23 mouse cellular contexts compared by ENCODE assay signal in the genomic region with DNA sequence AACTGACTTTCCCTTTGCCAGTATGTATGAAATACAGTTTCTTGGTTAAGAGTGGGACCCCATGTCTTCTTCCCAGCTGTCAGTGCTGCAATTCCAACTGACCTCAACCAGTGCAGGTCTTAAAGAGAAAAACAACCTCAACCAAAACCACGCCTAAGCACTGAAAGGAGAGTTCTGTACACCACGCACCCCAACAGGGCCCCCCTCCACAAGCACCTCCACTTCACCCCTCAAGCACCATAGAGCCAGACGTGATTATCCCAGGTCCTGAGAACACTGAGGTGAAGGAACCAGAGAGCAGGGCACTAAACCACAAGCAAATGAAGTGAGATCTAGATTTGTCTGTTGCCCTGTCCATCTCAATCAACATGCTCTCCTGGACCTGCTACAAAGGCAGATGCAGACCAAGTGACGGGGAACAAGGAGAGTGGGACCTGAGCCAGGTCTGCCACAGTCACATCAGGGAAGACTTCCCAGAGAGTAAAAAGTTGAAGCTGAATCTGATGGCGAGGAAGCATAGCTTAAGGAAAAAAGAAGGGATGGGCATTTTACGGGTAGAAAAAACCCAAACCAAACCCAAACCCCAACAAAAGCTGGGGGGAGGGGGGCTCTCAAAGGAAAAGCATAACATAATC.
DNase-seq lines count a peak whose midpoint lies in the region; ATAC-seq lines count a peak whose summit lies in the region.
"Had no signal": no experiment of that assay in that cellular context is flagged by ENCODE, and none has a peak within 500 bp of the region (broad histone marks: within the 10 kb centered on the region; RNA-seq: fewer than 3 reads in every experiment).

No protein-coding gene starts in this region.

- DNase-seq in forebrain, embryonic 10.5 days (ENCODE audit: extremely low spot score, low spot score), result no peak
- DNase-seq in left cerebral cortex, postnatal 4 days, result peak; percentile 45
- no peak for DNase-seq in left cerebral cortex, adult 9 months (ENCODE audit: low spot score in 2 of 2)
- no peak for DNase-seq in embryonic facial prominence, embryonic 10.5 days (ENCODE audit: low spot score)
- DNase-seq in lung, adult 18-20 months, result no peak
- DNase-seq: adrenal gland, adult 8-10 months; adrenal gland, postnatal 36 days; cerebellum, adult 11 months; cerebellum, adult 8-10 months; gastrocnemius, postnatal 10 days; heart, adult 2 months; heart, postnatal 14 days had no signal

- peak overlapping the region; percentile 37; the same call in 1 of the 2 replicates for H3K27ac ChIP-seq in forebrain, embryonic 10.5 days
- H3K27ac ChIP-seq in forebrain, embryonic 13.5 days, result no peak overlapping the region
- 0 out of 2 replicates have a peak overlapping the region, but pooled peaks have one; percentile 21 for H3K27ac ChIP-seq in embryonic facial prominence, embryonic 10.5 days (replicated peaks)
- peak overlapping the region; percentile 74 for H3K27ac ChIP-seq in limb, embryonic 12.5 days
- H3K27ac ChIP-seq: embryonic facial prominence, embryonic 15.5 days; heart, adult 2 months; hindbrain, embryonic 10.5 days; hindbrain, embryonic 14.5 days; intestine, embryonic 15.5 days had no signal

- H3K9ac ChIP-seq in forebrain, embryonic 13.5 days, result no peak overlapping the region
- H3K9ac ChIP-seq in limb, embryonic 12.5 days (replicated peaks), result no peak overlapping the region
- H3K9ac ChIP-seq: embryonic facial prominence, embryonic 15.5 days; heart, embryonic 13.5 days; hindbrain, embryonic 14.5 days; intestine, embryonic 15.5 days had no signal

- H3K9me3 ChIP-seq in forebrain, embryonic 10.5 days, result no peaks in the 10 kb centered on the region
- no peaks in the 10 kb centered on the region for H3K9me3 ChIP-seq in forebrain, embryonic 13.5 days (replicated peaks)
- no peaks in the 10 kb centered on the region for H3K9me3 ChIP-seq in embryonic facial prominence, embryonic 10.5 days
- no peaks in the 10 kb centered on the region for H3K9me3 ChIP-seq in limb, embryonic 12.5 days
- H3K9me3 ChIP-seq: embryonic facial prominence, embryonic 15.5 days; heart, embryonic 13.5 days; hindbrain, embryonic 10.5 days; intestine, embryonic 15.5 days had no signal

- no peaks in the 10 kb centered on the region for H3K27me3 ChIP-seq in forebrain, embryonic 10.5 days (ENCODE audit: poor library complexity, severe bottlenecking)
- H3K27me3 ChIP-seq in forebrain, embryonic 13.5 days, result no peaks in the 10 kb centered on the region
- no peaks in the 10 kb centered on the region for H3K27me3 ChIP-seq in embryonic facial prominence, embryonic 10.5 days (replicated peaks; ENCODE audit: low read depth, poor library complexity, severe bottlenecking)
- no peaks in the 10 kb centered on the region for H3K27me3 ChIP-seq in limb, embryonic 12.5 days
- H3K27me3 ChIP-seq: CH12.LX; embryonic facial prominence, embryonic 15.5 days; heart, embryonic 13.5 days; intestine, embryonic 15.5 days; Patski had no signal

- peaks cover 25% of the 10 kb centered on the region for H3K4me1 ChIP-seq in forebrain, embryonic 10.5 days
- peaks cover 15% of the 10 kb centered on the region for H3K4me1 ChIP-seq in forebrain, embryonic 13.5 days
- H3K4me1 ChIP-seq in embryonic facial prominence, embryonic 10.5 days, result peaks cover 32% of the 10 kb centered on the region
- peaks cover 58% of the 10 kb centered on the region for H3K4me1 ChIP-seq in limb, embryonic 12.5 days (replicated peaks)

- intact Hi-C loops in left cerebral cortex, postnatal 4 days (cut with DNase I), result no loop called here

- no peak for ATAC-seq in forebrain, embryonic 13.5 days
- ATAC-seq in limb, embryonic 12.5 days (ENCODE audit: insufficient number of reproducible peaks, insufficient read depth, low FRiP score, low TSS enrichment, low read depth), result no peak
- ATAC-seq: forebrain, embryonic 16.5 days; intestine, embryonic 15.5 days; Patski had no signal

- WGBS in forebrain, embryonic 10.5 days, result 87% methylated on average over 6 of the region's 6 CpGs
- 76% methylated on average over 6 of the region's 6 CpGs for WGBS in forebrain, embryonic 13.5 days
- WGBS in embryonic facial prominence, embryonic 10.5 days, result 90% methylated on average over 6 of the region's 6 CpGs
- WGBS in limb, embryonic 12.5 days, result 55% methylated on average over 6 of the region's 6 CpGs

- peaks cover 19% of the 10 kb centered on the region; the same call in 1 of the 2 replicates for H3K36me3 ChIP-seq in forebrain, embryonic 10.5 days (replicated peaks)
- H3K36me3 ChIP-seq in forebrain, embryonic 13.5 days (ENCODE audit: poor library complexity, severe bottlenecking), result no peaks in the 10 kb centered on the region
- H3K36me3 ChIP-seq in embryonic facial prominence, embryonic 10.5 days (replicated peaks), result peaks cover 16% of the 10 kb centered on the region
- peaks cover 4% of the 10 kb centered on the region; the same call in 1 of the 2 replicates for H3K36me3 ChIP-seq in limb, embryonic 12.5 days
- H3K36me3 ChIP-seq: embryonic facial prominence, embryonic 15.5 days; intestine, embryonic 15.5 days had no signal

- H3K4me2 ChIP-seq in forebrain, embryonic 13.5 days, result no peak overlapping the region
- 0 out of 2 replicates have a peak overlapping the region, but pooled peaks have one; percentile 2 for H3K4me2 ChIP-seq in limb, embryonic 12.5 days
- H3K4me2 ChIP-seq: embryonic facial prominence, embryonic 15.5 days; heart, embryonic 13.5 days; hindbrain, embryonic 14.5 days; intestine, embryonic 15.5 days had no signal

- H3K4me3 ChIP-seq in forebrain, embryonic 10.5 days, result no peak overlapping the region
- no peak overlapping the region for H3K4me3 ChIP-seq in forebrain, embryonic 13.5 days
- H3K4me3 ChIP-seq in embryonic facial prominence, embryonic 10.5 days, result no peak overlapping the region
- no peak overlapping the region for H3K4me3 ChIP-seq in limb, embryonic 12.5 days (replicated peaks)
- H3K4me3 ChIP-seq: embryonic facial prominence, embryonic 15.5 days; erythroblast, embryonic 14.5 days; heart, adult 2 months; heart, embryonic 13.5 days; hindbrain, embryonic 10.5 days; intestine, embryonic 15.5 days had no signal
